Mouse (Mus musculus) heart, embryonic 15.5 days (tissue): Measurements from ENCODE around the gene Vasp. TPM values are rescaled to one million over a fixed set of nuclear protein-coding genes. Genes with fewer than 3 reads are reported as not detected.
A peak's percentile ranks its signal among the peaks of the same experiment; 100 is the strongest.

Experiments
- ATAC-seq: fragments of 200-750 bp; cut with Nextera tagmentation; replicated peaks from 2 replicates; pipeline ENCODE4 v1.8.0; 2017; ENCODE audit warnings: low read depth, moderate TSS enrichment; ENCODE audit not compliant: insufficient number of reproducible peaks, insufficient read depth, low FRiP score
- H3K27ac ChIP-seq: fragments of 300-500 bp; sonication (generic); 2 replicates; pipeline ENCODE4 v1.5.1; 2015; ENCODE audit warnings: mild to moderate bottlenecking, inconsistent platforms
- H3K27me3 ChIP-seq: fragments of 300-500 bp; sonication (generic); 2 replicates; pipeline ENCODE4 v1.6.1; 2015; ENCODE audit warnings: inconsistent platforms
- H3K36me3 ChIP-seq: fragments of 300-500 bp; sonication (generic); 2 replicates; pipeline ENCODE4 v1.6.1; 2015; ENCODE audit warnings: mild to moderate bottlenecking, inconsistent platforms
- H3K4me1 ChIP-seq: fragments of 300-500 bp; sonication (generic); replicated peaks from 2 replicates; pipeline ENCODE4 v1.6.1; 2015; ENCODE audit warnings: inconsistent platforms
- H3K4me2 ChIP-seq: fragments of 300-500 bp; sonication (generic); 2 replicates; pipeline ENCODE4 v1.6.1; 2015; ENCODE audit warnings: inconsistent platforms, mild to moderate bottlenecking, moderate library complexity
- H3K4me3 ChIP-seq: fragments of 300-500 bp; sonication (generic); 2 replicates; pipeline ENCODE4 v1.5.1; 2015; ENCODE audit warnings: mild to moderate bottlenecking, inconsistent platforms
- H3K9ac ChIP-seq: fragments of 300-500 bp; sonication (generic); 2 replicates; pipeline ENCODE4 v1.6.1; 2015; ENCODE audit warnings: mild to moderate bottlenecking, inconsistent platforms
- H3K9me3 ChIP-seq: fragments of 300-500 bp; sonication (generic); replicated peaks from 2 replicates; pipeline ENCODE4 v1.6.1; 2016; ENCODE audit warnings: inconsistent platforms
- WGBS: fragments of 180-500 bp; shearing (Covaris S2); methylation state at CpG from one replicate; pipeline ENCODE4 v1.1.7; 2015; ENCODE audit warnings: mixed read lengths; 5-methylcytosine and 5-hydroxymethylcytosine counted together
- polyA plus RNA-seq: library from polyadenylated mRNA; unstranded; fragments of >200 nt; fragmentation: Nextera tagmentation; extraction: Ambion mirVana; gene quantifications from 2 replicates; pipeline ENCODE4 v1.2.1, GENCODE M21; 2015

Vasp gene
- polyA plus RNA-seq, 1 experiment from 2014 or later, result 81.2 TPM

DNA sequence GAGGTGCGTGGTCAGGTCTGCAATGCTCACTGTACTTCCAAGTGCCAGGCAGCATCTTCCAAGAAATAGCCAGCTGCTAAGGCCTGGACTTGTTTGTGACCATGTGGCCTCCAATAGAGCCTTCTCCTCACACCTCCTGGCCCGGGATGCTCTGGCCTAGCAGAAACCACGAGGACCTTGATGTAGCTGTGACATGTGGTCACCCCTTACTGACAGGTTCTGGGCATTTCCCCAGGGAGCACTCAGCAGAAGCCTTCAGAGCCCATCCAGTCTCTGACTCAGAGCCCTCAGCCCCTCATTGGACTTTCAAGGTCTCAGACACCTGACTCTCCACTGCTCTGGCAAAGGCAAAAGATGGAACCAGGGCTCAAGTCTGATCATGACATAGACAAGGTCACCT is 26.5 kb downstream of the Vasp start:
- WGBS, result 60% methylated on average over 3 of the region's 3 CpGs

DNA sequence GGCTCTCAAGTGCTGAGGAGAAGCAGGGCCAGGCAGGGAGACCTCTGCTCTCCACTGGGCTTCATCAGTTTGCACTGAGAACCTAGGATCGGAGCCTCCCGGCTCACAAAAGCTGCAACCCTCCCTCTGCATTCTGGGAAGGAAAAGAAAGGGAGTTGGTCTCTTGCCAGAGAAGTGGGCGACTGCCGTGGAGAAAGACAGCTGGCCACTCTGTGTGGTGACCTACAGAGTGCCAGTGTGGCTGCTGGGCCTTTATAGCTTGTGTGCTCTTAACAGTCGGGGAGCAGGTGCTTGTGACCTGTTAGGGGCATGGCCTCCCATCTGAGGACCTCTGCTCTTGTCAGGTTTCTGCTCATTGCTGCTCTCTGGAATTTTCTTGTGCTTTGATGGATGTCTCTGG is 27.8 kb downstream of the Vasp start:
- no peak overlapping the region for H3K27ac ChIP-seq
- no peak for ATAC-seq
- peaks cover 22% of the 10 kb centered on the region for H3K36me3 ChIP-seq
- no peak overlapping the region for H3K4me3 ChIP-seq
- WGBS, result 55% methylated on average over 5 of the region's 5 CpGs
- H3K4me1 ChIP-seq, result peaks cover 11% of the 10 kb centered on the region
- no peaks in the 10 kb centered on the region for H3K27me3 ChIP-seq
- no peaks in the 10 kb centered on the region for H3K9me3 ChIP-seq
- no peak overlapping the region for H3K9ac ChIP-seq
- no peak overlapping the region for H3K4me2 ChIP-seq

More for the DNA sequence above, 26.5 kb downstream of the Vasp start:
- Histone ChIP-seq H3K4me2 (no peak overlapping the region), H3K9me3 (no peaks in the 10 kb centered on the region), H3K27ac (no peak overlapping the region), H3K27me3 (no peaks in the 10 kb centered on the region), H3K36me3 (peaks cover 22% of the 10 kb centered on the region), H3K4me1 (no peaks in the 10 kb centered on the region), H3K9ac (no peak overlapping the region), H3K4me3 (no peak overlapping the region)
- no peak for ATAC-seq

DNA sequence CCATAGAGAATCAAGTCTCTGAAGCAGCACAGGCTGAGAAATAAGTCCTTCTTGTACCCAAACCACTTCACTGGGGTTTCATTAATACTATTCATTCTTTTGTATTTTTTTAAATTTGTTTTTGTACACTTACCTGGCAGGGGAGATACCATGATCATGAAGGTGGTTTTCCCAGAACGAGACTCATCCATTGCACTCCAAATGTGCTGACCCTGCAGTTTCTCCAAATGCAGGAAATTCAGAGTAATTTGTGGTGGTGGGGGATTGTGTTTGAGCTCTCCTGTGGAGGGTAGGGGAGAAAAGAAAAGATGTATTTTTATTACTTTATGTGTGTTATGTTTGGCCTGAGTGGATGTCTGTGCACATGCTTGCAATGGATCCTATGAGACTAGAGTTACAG is 29.6 kb downstream of the Vasp start:
- H3K27me3 ChIP-seq, result no peaks in the 10 kb centered on the region
- no peak overlapping the region for H3K27ac ChIP-seq
- peaks cover 25% of the 10 kb centered on the region for H3K4me1 ChIP-seq
- no peak for ATAC-seq
- H3K9me3 ChIP-seq, result no peaks in the 10 kb centered on the region
- H3K4me3 ChIP-seq, result no peak overlapping the region
- 97% methylated on average over 1 of the region's 1 CpGs for WGBS
- peaks cover 14% of the 10 kb centered on the region for H3K36me3 ChIP-seq
- no peak overlapping the region for H3K9ac ChIP-seq
- no peak overlapping the region for H3K4me2 ChIP-seq

DNA sequence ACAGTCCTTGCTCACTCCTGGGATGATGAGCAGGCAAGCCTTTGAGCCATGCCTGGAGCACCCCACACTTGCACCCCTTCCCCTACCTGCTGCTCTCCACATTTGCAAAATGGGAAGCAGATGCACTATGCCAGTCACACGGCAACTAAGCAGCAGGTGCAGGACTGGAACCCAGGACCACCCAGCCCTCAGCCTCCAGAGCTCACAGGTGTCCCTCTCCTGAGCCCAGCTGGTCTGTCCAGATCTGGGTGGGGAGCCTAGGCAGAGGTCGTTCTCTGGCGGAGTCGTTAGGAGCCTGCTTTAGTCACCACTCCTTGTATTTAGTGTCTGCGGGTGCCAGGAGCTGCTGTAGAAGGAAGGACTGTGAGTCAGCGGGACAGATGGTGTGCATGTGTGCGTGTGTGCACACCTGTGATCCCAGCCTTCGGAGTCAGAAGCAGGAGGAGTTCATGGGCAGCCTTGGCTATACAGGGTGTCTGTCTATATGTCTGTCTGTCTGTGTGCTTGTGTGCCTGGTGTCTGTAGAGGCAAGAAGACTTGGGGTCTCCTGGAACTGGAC is 30.6 kb downstream of the Vasp start:
- no peak overlapping the region for H3K4me3 ChIP-seq

DNA sequence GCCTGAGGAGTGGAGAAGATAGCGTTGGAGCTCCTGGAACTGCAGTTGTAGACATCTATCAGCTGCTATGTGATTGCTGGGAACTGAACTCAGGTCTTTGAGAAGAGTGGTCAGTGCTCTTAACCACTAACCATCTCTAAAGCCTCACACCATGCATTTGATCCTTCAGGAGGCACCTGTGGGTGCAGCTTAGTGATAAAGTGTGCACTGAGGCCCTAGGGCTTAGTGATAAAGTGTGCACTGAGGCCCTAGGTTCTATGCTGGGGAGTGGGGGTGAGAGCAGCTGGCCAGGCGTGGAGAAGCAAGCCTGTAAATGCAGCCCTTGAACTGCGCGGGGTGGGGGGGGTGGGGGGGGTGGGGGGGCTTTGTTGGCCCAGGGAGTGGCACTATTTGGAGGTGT is 31.6 kb downstream of the Vasp start:
- 0 out of 2 replicates have a peak, but pooled peaks cover under 1% of the 10 kb centered on the region for H3K36me3 ChIP-seq
- no peak overlapping the region for H3K4me2 ChIP-seq
- 47% methylated on average over 4 of the region's 4 CpGs for WGBS
- no peak overlapping the region for H3K4me3 ChIP-seq
- ATAC-seq, result no peak
- H3K9ac ChIP-seq, result 0 out of 2 replicates have a peak overlapping the region, but pooled peaks have one; percentile 18
- no peaks in the 10 kb centered on the region for H3K27me3 ChIP-seq
- peaks cover 45% of the 10 kb centered on the region for H3K4me1 ChIP-seq
- H3K27ac ChIP-seq, result peak overlapping the region; percentile 78
- H3K9me3 ChIP-seq, result no peaks in the 10 kb centered on the region

More for the DNA sequence above, 30.6 kb downstream of the Vasp start:
- no peak overlapping the region for H3K9ac ChIP-seq
- peaks cover 11% of the 10 kb centered on the region for H3K36me3 ChIP-seq
- 89% methylated on average over 8 of the region's 8 CpGs for WGBS
- no peak overlapping the region for H3K27ac ChIP-seq
- no peak overlapping the region for H3K4me2 ChIP-seq
- peaks cover 35% of the 10 kb centered on the region for H3K4me1 ChIP-seq
- H3K9me3 ChIP-seq, result no peaks in the 10 kb centered on the region
- no peaks in the 10 kb centered on the region for H3K27me3 ChIP-seq
- no peak for ATAC-seq

DNA sequence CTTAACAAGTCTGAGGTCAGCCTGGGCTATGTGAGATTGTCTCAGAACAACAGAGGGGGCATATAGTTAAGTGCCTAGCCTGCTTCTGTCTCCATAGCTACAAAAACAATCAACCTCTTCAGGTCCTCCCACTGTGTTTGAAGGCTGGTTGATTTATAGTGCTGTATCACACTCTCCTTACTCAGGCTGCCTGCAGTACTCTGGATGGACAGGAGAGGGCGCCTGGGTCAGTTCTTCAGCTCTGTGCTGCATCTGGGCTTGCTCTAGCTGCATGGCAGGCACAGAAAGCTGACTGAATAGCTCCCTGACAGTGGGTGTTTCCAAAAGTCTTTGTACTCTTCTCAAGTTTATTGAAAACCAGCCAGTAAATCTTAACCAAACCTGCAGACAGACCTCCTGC is 32.2 kb downstream of the Vasp start:
- no peak overlapping the region for H3K4me2 ChIP-seq
- no peak overlapping the region for H3K4me3 ChIP-seq
- no peaks in the 10 kb centered on the region for H3K36me3 ChIP-seq
- peak overlapping the region; percentile 78 for H3K27ac ChIP-seq
- peak; percentile 83; the same call in 1 of the 2 replicates for ATAC-seq
- H3K27me3 ChIP-seq, result no peaks in the 10 kb centered on the region
- 0% methylated on average over 1 of the region's 1 CpGs for WGBS
- no peaks in the 10 kb centered on the region for H3K9me3 ChIP-seq
- H3K9ac ChIP-seq, result no peak overlapping the region
- H3K4me1 ChIP-seq, result peaks cover 50% of the 10 kb centered on the region

DNA sequence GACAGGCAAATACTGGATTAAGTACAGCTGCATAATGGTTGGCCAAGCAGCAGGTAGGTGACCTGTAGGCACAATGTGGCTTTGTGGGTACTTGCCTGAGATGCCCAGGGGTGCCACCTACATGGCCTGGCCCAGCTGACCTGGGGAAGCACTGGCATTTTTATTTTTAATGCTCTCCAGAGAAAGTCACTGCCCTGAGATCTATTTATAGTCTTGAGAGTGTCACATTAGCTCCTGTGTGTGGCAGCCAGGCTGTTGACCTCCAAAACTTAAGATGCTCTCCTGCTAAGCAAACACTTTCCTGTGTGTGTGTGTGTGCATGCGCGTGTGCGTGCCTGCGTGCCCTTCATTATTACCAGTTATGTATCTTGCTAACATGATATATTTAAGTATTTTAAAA is 33.3 kb downstream of the Vasp start:
- H3K9me3 ChIP-seq, result no peaks in the 10 kb centered on the region
- H3K36me3 ChIP-seq, result 0 out of 2 replicates have a peak, but pooled peaks cover 5% of the 10 kb centered on the region
- ATAC-seq, result 0 out of 2 replicates have a peak, but pooled peaks have one; percentile 19
- WGBS, result 66% methylated on average over 4 of the region's 4 CpGs
- no peak overlapping the region for H3K4me3 ChIP-seq
- H3K4me2 ChIP-seq, result no peak overlapping the region
- H3K27ac ChIP-seq, result peak overlapping the region; percentile 78
- peaks cover 50% of the 10 kb centered on the region for H3K4me1 ChIP-seq
- H3K27me3 ChIP-seq, result no peaks in the 10 kb centered on the region
- H3K9ac ChIP-seq, result no peak overlapping the region

DNA sequence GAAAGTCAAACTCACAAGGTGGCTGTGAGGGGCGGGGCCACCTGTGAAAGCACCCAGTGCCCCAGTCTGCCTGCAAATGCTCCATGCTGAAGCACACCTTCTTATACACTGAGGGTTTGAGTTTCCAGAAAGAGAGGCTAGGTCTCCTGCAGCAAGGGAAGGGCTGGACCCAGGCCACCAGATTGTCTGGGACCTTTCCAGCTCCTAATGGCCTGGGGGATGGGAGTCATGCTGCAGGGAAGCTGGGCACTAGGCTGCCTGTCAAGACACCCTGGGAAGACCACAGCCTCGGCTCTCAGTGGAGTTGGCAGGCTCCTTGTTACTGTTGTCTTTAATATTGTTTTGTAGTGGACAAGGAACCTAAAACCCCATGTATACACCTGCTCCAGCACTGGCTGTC is 35.2 kb downstream of the Vasp start:
- Histone ChIP-seq H3K27me3 (no peaks in the 10 kb centered on the region), H3K9ac (no peak overlapping the region), H3K4me3 (no peak overlapping the region), H3K4me1 (peaks cover 55% of the 10 kb centered on the region), H3K9me3 (no peaks in the 10 kb centered on the region), H3K4me2 (0 out of 2 replicates have a peak overlapping the region, but pooled peaks have one; percentile 4), H3K27ac (peak overlapping the region; percentile 85), H3K36me3 (0 out of 2 replicates have a peak, but pooled peaks cover 5% of the 10 kb centered on the region)
- 64% methylated on average over 2 of the region's 2 CpGs for WGBS
- ATAC-seq, result no peak

DNA sequence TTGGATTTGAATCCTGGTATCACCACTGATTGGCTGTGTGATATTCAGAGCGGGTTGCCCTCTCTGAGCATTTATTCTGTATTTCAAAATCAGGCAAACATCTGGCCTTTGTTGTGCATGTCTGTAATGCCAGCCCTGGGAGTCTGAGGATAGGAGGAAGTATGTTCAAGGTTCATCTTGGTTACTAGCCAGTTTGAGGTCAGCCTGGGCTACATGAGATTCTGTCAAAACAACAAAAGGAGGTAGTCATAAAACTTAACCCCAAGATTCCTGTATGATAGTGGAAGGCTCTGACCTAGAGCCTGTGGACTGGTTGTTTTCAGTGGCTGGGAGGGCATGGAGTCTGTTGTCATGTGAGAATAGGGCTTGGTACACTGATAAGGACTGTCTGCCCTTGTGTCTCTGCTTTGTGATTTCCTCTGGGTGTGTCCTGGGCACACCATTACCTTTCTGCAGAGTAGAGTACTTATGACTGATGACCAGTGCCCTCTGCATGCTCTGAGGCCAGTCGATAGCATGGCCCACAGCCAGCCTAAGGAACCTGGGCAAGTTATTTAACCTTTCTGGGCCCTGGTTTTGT is 36.4 kb downstream of the Vasp start:
- Histone ChIP-seq H3K36me3 (peaks cover 10% of the 10 kb centered on the region; the same call in 1 of the 2 replicates), H3K9ac (no peak overlapping the region), H3K4me2 (no peak overlapping the region), H3K4me3 (no peak overlapping the region), H3K27me3 (no peaks in the 10 kb centered on the region), H3K9me3 (no peaks in the 10 kb centered on the region), H3K27ac (peak overlapping the region; percentile 85), H3K4me1 (peaks cover 59% of the 10 kb centered on the region)
- 71% methylated on average over 2 of the region's 2 CpGs for whole genome bisulfite sequencing
- ATAC-seq, result no peak

DNA sequence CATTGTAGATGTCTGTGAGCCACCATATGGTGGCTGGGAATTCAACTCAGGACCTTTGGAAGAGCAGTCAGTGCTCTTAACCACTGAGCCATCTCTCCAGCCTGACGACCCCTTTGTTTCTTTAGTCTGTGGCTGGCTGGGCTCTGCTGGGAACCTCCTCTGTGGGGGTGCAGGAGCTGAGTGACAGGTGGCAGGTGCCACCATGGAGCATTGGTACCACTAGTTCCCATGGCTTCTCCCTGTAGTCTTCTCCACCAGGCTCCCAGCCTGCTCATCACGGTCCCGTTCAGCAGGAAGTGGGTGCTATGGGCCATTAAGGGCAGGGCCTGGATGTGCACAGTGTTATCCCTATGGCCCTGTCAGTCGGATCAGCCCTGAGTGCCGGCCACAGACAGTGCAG is 37.0 kb downstream of the Vasp start:
- no peaks in the 10 kb centered on the region for H3K27me3 ChIP-seq
- H3K4me2 ChIP-seq, result no peak overlapping the region
- H3K9me3 ChIP-seq, result no peaks in the 10 kb centered on the region
- 70% methylated on average over 5 of the region's 5 CpGs for WGBS
- H3K27ac ChIP-seq, result peak overlapping the region; percentile 85; the same call in 1 of the 2 replicates
- H3K9ac ChIP-seq, result no peak overlapping the region
- no peak for ATAC-seq
- H3K4me1 ChIP-seq, result peaks cover 59% of the 10 kb centered on the region
- H3K36me3 ChIP-seq, result peaks cover 10% of the 10 kb centered on the region; the same call in 1 of the 2 replicates
- H3K4me3 ChIP-seq, result no peak overlapping the region

DNA sequence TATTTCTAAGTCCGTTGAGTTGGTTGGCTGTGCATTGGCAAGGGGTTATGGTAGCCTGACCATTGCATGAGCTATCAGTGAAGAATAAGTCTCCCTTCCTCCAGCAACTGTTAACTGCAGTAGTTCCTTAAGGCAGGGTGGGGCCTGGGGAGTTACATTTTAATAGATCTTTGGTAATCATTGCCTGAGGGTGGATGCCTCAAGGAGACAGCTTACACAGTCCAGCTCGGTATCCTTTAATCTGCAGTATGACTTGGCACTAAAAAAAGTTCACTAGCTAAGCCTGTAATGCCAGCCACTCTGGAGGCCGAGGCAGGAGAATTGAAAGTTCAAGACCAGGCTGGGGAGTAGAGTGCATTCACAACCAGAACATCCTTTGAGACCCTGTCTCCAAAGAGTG is 39.8 kb downstream of the Vasp start:
- H3K9ac ChIP-seq, result no peak overlapping the region
- peaks cover 10% of the 10 kb centered on the region; the same call in 1 of the 2 replicates for H3K36me3 ChIP-seq
- no peak overlapping the region for H3K27ac ChIP-seq
- H3K4me3 ChIP-seq, result no peak overlapping the region
- H3K4me2 ChIP-seq, result no peak overlapping the region
- H3K27me3 ChIP-seq, result no peaks in the 10 kb centered on the region
- peaks cover 46% of the 10 kb centered on the region for H3K4me1 ChIP-seq
- no peak for ATAC-seq
- H3K9me3 ChIP-seq, result no peaks in the 10 kb centered on the region
- 86% methylated on average over 3 of the region's 3 CpGs for WGBS

DNA sequence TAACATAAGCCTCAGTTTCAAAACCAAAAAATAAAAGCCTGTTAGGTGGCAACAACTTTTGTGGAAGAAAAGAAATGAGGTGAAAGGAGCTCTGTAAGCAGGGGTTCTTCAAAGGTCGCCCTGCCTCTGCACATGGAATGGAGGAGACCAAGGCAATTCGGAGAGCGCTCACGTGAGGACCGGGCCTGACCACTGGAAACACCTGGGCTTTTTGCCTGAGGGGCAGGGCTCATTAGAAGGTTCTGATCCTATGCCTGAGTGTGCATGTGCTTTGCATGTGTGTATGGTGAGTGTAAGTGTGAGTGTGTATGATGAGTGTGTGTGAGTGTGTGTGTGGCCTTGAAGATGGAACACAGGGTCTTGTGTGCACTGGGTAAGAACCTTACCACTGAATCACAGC is 40.7 kb downstream of the Vasp start:
- no peak overlapping the region for H3K9ac ChIP-seq
- no peak overlapping the region for H3K4me3 ChIP-seq
- no peak overlapping the region for H3K4me2 ChIP-seq
- H3K36me3 ChIP-seq, result peaks cover 10% of the 10 kb centered on the region; the same call in 1 of the 2 replicates
- H3K9me3 ChIP-seq, result no peaks in the 10 kb centered on the region
- 92% methylated on average over 5 of the region's 5 CpGs for WGBS
- H3K4me1 ChIP-seq, result peaks cover 40% of the 10 kb centered on the region
- H3K27me3 ChIP-seq, result no peaks in the 10 kb centered on the region
- no peak overlapping the region for H3K27ac ChIP-seq
- no peak for ATAC-seq
